ENCODE assay signal across 21 mouse cellular contexts in the genomic region with DNA sequence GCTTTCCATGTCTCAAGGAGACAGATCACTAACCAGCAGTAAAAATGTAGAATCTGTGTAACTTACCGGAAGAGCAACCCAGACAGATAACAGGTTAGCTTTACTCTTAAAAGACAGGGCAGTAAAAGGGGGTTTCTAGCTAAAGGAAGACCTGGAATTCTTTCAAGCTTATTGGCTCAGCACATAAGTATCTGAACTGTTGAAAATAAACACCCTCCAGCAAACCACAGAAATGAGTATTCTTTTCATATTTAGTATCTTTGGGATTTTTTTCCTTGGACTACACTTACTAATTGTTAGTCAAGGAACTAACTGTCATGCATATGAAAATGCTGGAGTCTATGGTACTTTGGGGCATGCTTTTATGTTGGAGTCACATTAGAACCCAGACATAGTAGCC.
"Had no signal": no experiment of that assay in that cellular context is flagged by ENCODE, and none has a peak within 500 bp of the region (broad histone marks: within the 10 kb centered on the region; RNA-seq: fewer than 3 reads in every experiment).

No protein-coding gene starts in this region.

- H3K9ac ChIP-seq: liver, embryonic 15.5 days; liver, postnatal 0 days; lung, embryonic 15.5 days; midbrain, embryonic 12.5 days; midbrain, embryonic 15.5 days; neural tube, embryonic 13.5 days; neural tube, embryonic 15.5 days had no signal

- ATAC-seq: liver, postnatal 0 days; lung, postnatal 0 days; midbrain, embryonic 15.5 days had no signal

- H3K27ac ChIP-seq: liver, embryonic 15.5 days; lung, embryonic 15.5 days; macrophage; midbrain, embryonic 12.5 days; midbrain, embryonic 15.5 days; neural tube, embryonic 13.5 days; neural tube, embryonic 15.5 days had no signal

- H3K4me3 ChIP-seq: liver, embryonic 15.5 days; lung, embryonic 15.5 days; megakaryocyte, embryonic 14.5 days; midbrain, embryonic 12.5 days; midbrain, embryonic 15.5 days; neural tube, embryonic 13.5 days; neural tube, embryonic 15.5 days had no signal

- H3K27me3 ChIP-seq: liver, embryonic 15.5 days; lung, embryonic 15.5 days; megakaryocyte, embryonic 14.5 days; midbrain, embryonic 12.5 days; midbrain, embryonic 15.5 days; neural tube, embryonic 13.5 days; neural tube, embryonic 15.5 days had no signal

- H3K9me3 ChIP-seq: liver, embryonic 15.5 days; lung, embryonic 15.5 days; megakaryocyte, embryonic 14.5 days; midbrain, embryonic 12.5 days; midbrain, embryonic 15.5 days; neural tube, embryonic 13.5 days; neural tube, embryonic 15.5 days had no signal

- DNase-seq: liver, postnatal 0 days; lung, adult 2 months; lung, postnatal 14 days; lung, postnatal 36 days; retina, postnatal 1 day; right cerebral cortex, adult 18-20 months; right cerebral cortex, postnatal 25 days; right cerebral cortex, postnatal 4 days; spleen, adult 18-20 months; thymus, adult 18-20 months; thymus, postnatal 14 days; thymus, postnatal 36 days had no signal

- H3K4me2 ChIP-seq: lung, embryonic 15.5 days; midbrain, embryonic 12.5 days; midbrain, embryonic 15.5 days; neural tube, embryonic 13.5 days; neural tube, embryonic 15.5 days had no signal

- H3K36me3 ChIP-seq: liver, embryonic 15.5 days; lung, embryonic 15.5 days; midbrain, embryonic 12.5 days; midbrain, embryonic 15.5 days; neural tube, embryonic 13.5 days; neural tube, embryonic 15.5 days had no signal
